Mouse (Mus musculus) testis, adult 2 months (tissue): Measurements from ENCODE around the gene Cfd.

Source experiments
- CTCF ChIP-seq: fragments of 200-500 bp; IDR thresholded peaks from 2 replicates; pipeline ENCODE4 v1.5.1; 2012; ENCODE audit warnings: low read depth, mild to moderate bottlenecking, inconsistent platforms, low read length, moderate library complexity; ENCODE audit not compliant: control insufficient read depth, insufficient read depth, insufficient replicate concordance
- POLR2A ChIP-seq: fragments of 200-500 bp; IDR thresholded peaks from 2 replicates; pipeline ENCODE4 v1.6.1; 2012; ENCODE audit warnings: low read depth, mild to moderate bottlenecking, inconsistent platforms, low read length, moderate library complexity; ENCODE audit not compliant: control insufficient read depth

DNA sequence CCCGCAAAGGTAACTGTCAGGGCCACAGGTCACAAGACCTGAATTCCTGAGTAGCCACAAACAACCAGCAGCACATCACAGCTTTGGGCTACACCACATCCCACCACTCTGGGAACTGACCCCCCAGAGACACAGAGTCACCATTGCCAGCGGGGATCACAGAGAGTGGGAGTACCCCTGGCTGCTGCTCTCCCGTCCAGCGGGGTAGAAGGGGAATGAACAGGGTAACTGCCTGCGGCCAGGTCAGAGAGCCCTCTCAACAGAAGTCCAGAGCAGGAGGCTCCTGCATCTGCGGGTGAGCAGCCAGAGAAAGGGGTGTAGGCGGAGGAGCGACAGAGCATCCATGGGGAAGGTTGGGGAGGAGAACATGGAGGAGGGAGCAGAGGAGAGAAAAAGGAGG, 25.4 kb downstream of the Cfd start:
- no peak for TF ChIP-seq CTCF
- no peak for TF ChIP-seq POLR2A
